21 mouse cellular contexts compared by ENCODE assay signal in genomic region chr12:115807978-115808377, GRCm38 (mm10).
"Had no signal": no experiment of that assay in that cellular context is flagged by ENCODE, and none has a peak within 500 bp of the region (broad histone marks: within the 10 kb centered on the region; RNA-seq: fewer than 3 reads in every experiment).

No protein-coding gene starts in this region.

- H3K9me3 ChIP-seq: liver, embryonic 15.5 days; stomach, embryonic 15.5 days had no signal

- H3K27ac ChIP-seq: liver, embryonic 13.5 days; liver, embryonic 15.5 days; midbrain, embryonic 10.5 days; midbrain, embryonic 12.5 days; neural tube, embryonic 13.5 days; stomach, embryonic 15.5 days; stomach, postnatal 0 days had no signal

- H3K36me3 ChIP-seq: liver, embryonic 13.5 days; liver, embryonic 15.5 days; midbrain, embryonic 10.5 days; midbrain, embryonic 12.5 days; neural tube, embryonic 13.5 days; stomach, embryonic 15.5 days had no signal

- ATAC-seq: midbrain, embryonic 16.5 days had no signal

- H3K9ac ChIP-seq: liver, embryonic 13.5 days; liver, embryonic 15.5 days; lung, embryonic 14.5 days; midbrain, embryonic 12.5 days; neural tube, embryonic 13.5 days; stomach, embryonic 15.5 days had no signal

- DNase-seq: liver, embryonic 13.5 days; lung, adult 18-20 months; lung, embryonic 14.5 days; lung, postnatal 10 days; lung, postnatal 4 days; midbrain, embryonic 14.5 days; right cerebral cortex, postnatal 25 days; right cerebral cortex, postnatal 4 days; spleen, adult 18-20 months; thymus, adult 2 months; thymus, postnatal 25 days; thymus, postnatal 4 days had no signal

- H3K4me1 ChIP-seq: liver, embryonic 13.5 days; liver, embryonic 15.5 days; midbrain, embryonic 10.5 days; midbrain, embryonic 12.5 days; neural tube, embryonic 13.5 days; stomach, embryonic 15.5 days had no signal

- H3K4me2 ChIP-seq: liver, embryonic 11.5 days; liver, embryonic 13.5 days; liver, embryonic 15.5 days; lung, embryonic 14.5 days; midbrain, embryonic 12.5 days; neural tube, embryonic 13.5 days; stomach, embryonic 15.5 days had no signal

- H3K27me3 ChIP-seq: liver, embryonic 13.5 days; liver, embryonic 15.5 days; midbrain, embryonic 12.5 days; neural tube, embryonic 13.5 days; stomach, embryonic 15.5 days had no signal

- H3K4me3 ChIP-seq: liver, embryonic 13.5 days; liver, embryonic 15.5 days; midbrain, embryonic 10.5 days; midbrain, embryonic 12.5 days; myocyte; neural tube, embryonic 13.5 days; stomach, embryonic 15.5 days had no signal
